Mouse (Mus musculus): Measurements from ENCODE around the gene Scaf4. TPM values are rescaled to one million over a fixed set of nuclear protein-coding genes. Genes with fewer than 3 reads are reported as not detected.

The Scaf4 gene
- polyA plus RNA-seq, 1 experiment from 2014 or later: 22.4 TPM

- Histone ChIP-seq H3K4me2 (ENCODE audit: low read depth, low read length) (peak overlapping the region; percentile 1; the same call in 1 of the 2 replicates), H3K27me3 (ENCODE audit: control insufficient read depth, insufficient read depth, low read depth, low read length) (peaks cover 2% of the 10 kb centered on the region), H3K4me3 (ENCODE audit: low read length) (no peak overlapping the region), H3K36me3 (ENCODE audit: control insufficient read depth, insufficient read depth, low read length) (no peaks in the 10 kb centered on the region), H3K9me3 (ENCODE audit: control insufficient read depth, low read length) (no peaks in the 10 kb centered on the region; the same call in 1 of the 2 replicates), H3K27ac (ENCODE audit: low read length) (no peak overlapping the region), H3K4me1 (replicated peaks; ENCODE audit: control insufficient read depth, insufficient read depth, low read length) (no peaks in the 10 kb centered on the region), H3K9ac (ENCODE audit: low read length) (no peak overlapping the region; the same call in 1 of the 2 replicates)
- whole genome bisulfite sequencing: 29% methylated on average over 20 of the region's 22 CpGs
- ATAC-seq (ENCODE audit: low read depth): no peak
Measured at GRCm38 (mm10) chr16:90297479-90298425, 13.4 kb upstream of the Scaf4 start.

GRCm38 (mm10) chr16:90291675-90292074, 7.4 kb upstream of the Scaf4 start:
- no peak overlapping the region for H3K9ac ChIP-seq (ENCODE audit: low read length)
- no peaks in the 10 kb centered on the region; the same call in 1 of the 2 replicates for H3K9me3 ChIP-seq (ENCODE audit: control insufficient read depth, low read length)
- no peaks in the 10 kb centered on the region for H3K36me3 ChIP-seq (ENCODE audit: control insufficient read depth, insufficient read depth, low read length)
- peak overlapping the region; percentile 42 for H3K4me2 ChIP-seq (ENCODE audit: low read depth, low read length)
- 21% methylated on average over 6 of the region's 6 CpGs for WGBS
- ATAC-seq (ENCODE audit: low read depth): peak; percentile 76
- no peak overlapping the region for H3K4me3 ChIP-seq (ENCODE audit: low read length)
- 0 out of 2 replicates have a peak overlapping the region, but pooled peaks have one; percentile 3 for H3K27ac ChIP-seq (ENCODE audit: low read length)
- H3K4me1 ChIP-seq (replicated peaks; ENCODE audit: control insufficient read depth, insufficient read depth, low read length): no peaks in the 10 kb centered on the region; the same call in 1 of the 2 replicates
- H3K27me3 ChIP-seq (ENCODE audit: control insufficient read depth, insufficient read depth, low read depth, low read length): no peaks in the 10 kb centered on the region

- Histone ChIP-seq H3K9me3 (ENCODE audit: control insufficient read depth, low read length) (no peaks in the 10 kb centered on the region; the same call in 1 of the 2 replicates), H3K27me3 (ENCODE audit: control insufficient read depth, insufficient read depth, low read depth, low read length) (no peaks in the 10 kb centered on the region), H3K9ac (ENCODE audit: low read length) (no peak overlapping the region), H3K4me3 (ENCODE audit: low read length) (peak overlapping the region; percentile 14; the same call in 1 of the 2 replicates), H3K36me3 (ENCODE audit: control insufficient read depth, insufficient read depth, low read length) (no peaks in the 10 kb centered on the region), H3K4me2 (ENCODE audit: low read depth, low read length) (peak overlapping the region; percentile 42), H3K27ac (ENCODE audit: low read length) (peak overlapping the region; percentile 3; the same call in 1 of the 2 replicates), H3K4me1 (replicated peaks; ENCODE audit: control insufficient read depth, insufficient read depth, low read length) (no peaks in the 10 kb centered on the region; the same call in 1 of the 2 replicates)
- 29% methylated on average over 9 of the region's 9 CpGs for WGBS
- peak; percentile 32; the same call in 1 of the 2 replicates for ATAC-seq (ENCODE audit: low read depth)
Measured at GRCm38 (mm10) chr16:90290962-90291361, 6.7 kb upstream of the Scaf4 start.

- Histone ChIP-seq H3K27me3 (ENCODE audit: control insufficient read depth, insufficient read depth, low read depth, low read length) (no peaks in the 10 kb centered on the region), H3K4me3 (ENCODE audit: low read length) (peak overlapping the region; percentile 100), H3K36me3 (ENCODE audit: control insufficient read depth, insufficient read depth, low read length) (no peaks in the 10 kb centered on the region), H3K27ac (ENCODE audit: low read length) (peak overlapping the region; percentile 84), H3K9me3 (ENCODE audit: control insufficient read depth, low read length) (no peaks in the 10 kb centered on the region), H3K4me1 (replicated peaks; ENCODE audit: control insufficient read depth, insufficient read depth, low read length) (peaks cover 35% of the 10 kb centered on the region), H3K4me2 (ENCODE audit: low read depth, low read length) (peak overlapping the region; percentile 97), H3K9ac (ENCODE audit: low read length) (peak overlapping the region; percentile 99)
- peak; percentile 0; the same call in 1 of the 2 replicates for ATAC-seq (ENCODE audit: low read depth)
- WGBS: 2% methylated on average over 15 of the region's 15 CpGs
Measured at GRCm38 (mm10) chr16:90284916-90285315, 613 bp upstream of the Scaf4 start.

- Histone ChIP-seq H3K4me3 (ENCODE audit: low read length) (peak overlapping the region; percentile 100), H3K4me1 (replicated peaks; ENCODE audit: control insufficient read depth, insufficient read depth, low read length) (peaks cover 41% of the 10 kb centered on the region), H3K27ac (ENCODE audit: low read length) (peak overlapping the region; percentile 97), H3K36me3 (ENCODE audit: control insufficient read depth, insufficient read depth, low read length) (no peaks in the 10 kb centered on the region), H3K9ac (ENCODE audit: low read length) (peak overlapping the region; percentile 99), H3K4me2 (ENCODE audit: low read depth, low read length) (peak overlapping the region; percentile 97), H3K27me3 (ENCODE audit: control insufficient read depth, insufficient read depth, low read depth, low read length) (no peaks in the 10 kb centered on the region), H3K9me3 (ENCODE audit: control insufficient read depth, low read length) (no peaks in the 10 kb centered on the region)
- WGBS: under 1% methylated on average over 41 of the region's 53 CpGs
- peak; percentile 29 for ATAC-seq (ENCODE audit: low read depth)
Measured at GRCm38 (mm10) chr16:90283266-90283904, 918 bp downstream of the Scaf4 start.

GRCm38 (mm10) chr16:90282620-90283265, 1.6 kb downstream of the Scaf4 start:
- 30% methylated on average over 14 of the region's 14 CpGs for WGBS
- Histone ChIP-seq H3K4me3 (ENCODE audit: low read length) (peak overlapping the region; percentile 100), H3K36me3 (ENCODE audit: control insufficient read depth, insufficient read depth, low read length) (no peaks in the 10 kb centered on the region), H3K4me1 (replicated peaks; ENCODE audit: control insufficient read depth, insufficient read depth, low read length) (peaks cover 41% of the 10 kb centered on the region), H3K27me3 (ENCODE audit: control insufficient read depth, insufficient read depth, low read depth, low read length) (no peaks in the 10 kb centered on the region), H3K9me3 (ENCODE audit: control insufficient read depth, low read length) (no peaks in the 10 kb centered on the region), H3K9ac (ENCODE audit: low read length) (peak overlapping the region; percentile 99), H3K27ac (ENCODE audit: low read length) (no peak overlapping the region; the same call in 1 of the 2 replicates), H3K4me2 (ENCODE audit: low read depth, low read length) (peak overlapping the region; percentile 97)
- ATAC-seq (ENCODE audit: low read depth): no peak

- no peaks in the 10 kb centered on the region for H3K36me3 ChIP-seq (ENCODE audit: control insufficient read depth, insufficient read depth, low read length)
- H3K27ac ChIP-seq (ENCODE audit: low read length): no peak overlapping the region
- ATAC-seq (ENCODE audit: low read depth): no peak
- peak overlapping the region; percentile 11; the same call in 1 of the 2 replicates for H3K4me2 ChIP-seq (ENCODE audit: low read depth, low read length)
- no peak overlapping the region for H3K9ac ChIP-seq (ENCODE audit: low read length)
- H3K27me3 ChIP-seq (ENCODE audit: control insufficient read depth, insufficient read depth, low read depth, low read length): no peaks in the 10 kb centered on the region
- no peaks in the 10 kb centered on the region for H3K9me3 ChIP-seq (ENCODE audit: control insufficient read depth, low read length)
- no peak overlapping the region for H3K4me3 ChIP-seq (ENCODE audit: low read length)
- H3K4me1 ChIP-seq (replicated peaks; ENCODE audit: control insufficient read depth, insufficient read depth, low read length): peaks cover 41% of the 10 kb centered on the region
- 81% methylated on average over 9 of the region's 9 CpGs for WGBS
Measured at GRCm38 (mm10) chr16:90281406-90281805, 2.9 kb downstream of the Scaf4 start.

- Histone ChIP-seq H3K9me3 (ENCODE audit: control insufficient read depth, low read length) (no peaks in the 10 kb centered on the region), H3K4me2 (ENCODE audit: low read depth, low read length) (peak overlapping the region; percentile 11; the same call in 1 of the 2 replicates), H3K27ac (ENCODE audit: low read length) (no peak overlapping the region), H3K4me3 (ENCODE audit: low read length) (no peak overlapping the region), H3K36me3 (ENCODE audit: control insufficient read depth, insufficient read depth, low read length) (no peaks in the 10 kb centered on the region), H3K27me3 (ENCODE audit: control insufficient read depth, insufficient read depth, low read depth, low read length) (no peaks in the 10 kb centered on the region), H3K9ac (ENCODE audit: low read length) (no peak overlapping the region), H3K4me1 (replicated peaks; ENCODE audit: control insufficient read depth, insufficient read depth, low read length) (peaks cover 41% of the 10 kb centered on the region)
- 48% methylated on average over 5 of the region's 5 CpGs for WGBS
- ATAC-seq (ENCODE audit: low read depth): no peak
Measured at GRCm38 (mm10) chr16:90280989-90281388, 3.3 kb downstream of the Scaf4 start.

Data from lung, embryonic 16.5 days (tissue).